Mouse (Mus musculus): ENCODE measurements around the gene Olfr24. TPM values are rescaled to one million over a fixed set of nuclear protein-coding genes. Genes with fewer than 3 reads are reported as not detected.
"Not testable (repeated sequence)": the region's sequence is repeated elsewhere in the genome, so short reads cannot be mapped to it uniquely, and the experiment has no call there.

Gene Olfr24
- polyA plus RNA-seq (2016; fragmentation: Nextera tagmentation; extraction: Ambion mirVana): not detected in 2 replicates

GRCm38 (mm10) chr9:18763896-18764295 lies at the start of gene Olfr24:
Gene Olfr24 (minus strand): TSS chr9:18763996.
- Histone ChIP-seq H3K36me3 (no peaks in the 10 kb centered on the region), H3K27ac (replicated peaks) (no peak within 1 kb of the TSS), H3K9me3 (no peaks in the 10 kb centered on the region), H3K9ac (replicated peaks) (no peak within 1 kb of the TSS), H3K4me3 (no peak within 1 kb of the TSS), H3K27me3 (no peaks in the 10 kb centered on the region), H3K4me1 (no peaks in the 10 kb centered on the region), H3K4me2 (replicated peaks) (no peak within 1 kb of the TSS)
- no peak for ATAC-seq (ENCODE audit: low FRiP score, low read depth)

DNA sequence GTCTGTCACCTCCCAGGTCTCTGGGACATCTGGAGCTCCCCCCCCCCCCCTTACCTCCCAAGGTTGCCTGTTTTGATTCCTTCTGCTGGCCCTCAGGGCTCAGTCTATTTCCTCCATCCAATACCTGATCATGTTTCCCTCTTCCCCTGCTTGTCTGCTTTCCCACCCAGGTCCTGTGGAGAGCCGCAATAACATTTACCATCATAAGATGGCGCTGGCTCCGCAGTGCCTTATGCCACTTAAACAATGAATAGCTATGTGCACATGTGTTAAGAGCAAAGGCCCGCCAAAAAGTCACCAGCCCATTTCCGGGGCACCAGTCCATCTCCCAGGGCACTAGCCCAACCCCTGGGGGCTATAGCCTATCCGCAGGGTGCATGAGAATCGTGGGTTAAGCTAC lies 21.5 kb upstream of the Olfr24 start:
- no peaks in the 10 kb centered on the region for H3K4me1 ChIP-seq
- H3K27me3 ChIP-seq: no peaks in the 10 kb centered on the region
- no peak overlapping the region for H3K27ac ChIP-seq (replicated peaks)
- no peaks in the 10 kb centered on the region for H3K36me3 ChIP-seq
- WGBS: 53% methylated on average over 7 of the region's 7 CpGs
- ATAC-seq (ENCODE audit: low FRiP score, low read depth): no peak
- no peaks in the 10 kb centered on the region for H3K9me3 ChIP-seq
- no peak overlapping the region for H3K9ac ChIP-seq (replicated peaks)
- no peak overlapping the region for H3K4me3 ChIP-seq
- no peak overlapping the region for H3K4me2 ChIP-seq (replicated peaks)

GRCm38 (mm10) chr9:18779476-18779875 lies 15.7 kb upstream of the Olfr24 start:
- Histone ChIP-seq H3K9ac (replicated peaks) (no peak overlapping the region), H3K27me3 (no peaks in the 10 kb centered on the region), H3K4me2 (replicated peaks) (no peak overlapping the region), H3K27ac (replicated peaks) (no peak overlapping the region), H3K4me1 (no peaks in the 10 kb centered on the region), H3K9me3 (no peaks in the 10 kb centered on the region), H3K36me3 (no peaks in the 10 kb centered on the region), H3K4me3 (no peak overlapping the region)
- peak; percentile 73 for ATAC-seq (ENCODE audit: low FRiP score, low read depth)
- WGBS: 66% methylated on average over 24 of the region's 24 CpGs

- 68% methylated on average over 1 of the region's 1 CpGs for WGBS
- H3K9ac ChIP-seq (replicated peaks): no peak overlapping the region
These were observed 15.2 kb upstream of the Olfr24 start for GRCm38 (mm10) chr9:18778981-18779380.

DNA sequence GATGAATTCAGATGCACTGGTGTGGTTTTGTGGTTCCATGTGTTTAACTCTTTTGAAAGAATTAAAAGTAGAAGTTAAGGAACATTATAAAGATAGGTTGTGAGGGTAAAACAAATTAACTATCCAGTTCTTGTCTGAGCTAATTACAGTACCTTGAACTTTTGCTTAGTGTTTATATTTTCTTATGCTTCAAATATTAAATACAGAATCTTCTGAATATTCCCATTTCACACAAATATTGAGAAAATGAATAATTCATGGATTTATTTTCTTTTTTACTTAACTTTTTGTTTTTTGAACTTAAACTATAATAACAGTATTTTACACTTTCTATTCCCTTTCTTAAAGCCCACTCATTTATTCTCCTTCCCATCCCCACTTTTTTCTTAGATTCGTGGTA lies 8.2 kb downstream of the Olfr24 start:
- H3K4me3 ChIP-seq: no peak overlapping the region
- no peaks in the 10 kb centered on the region for H3K9me3 ChIP-seq
- no peak for ATAC-seq (ENCODE audit: low FRiP score, low read depth)
- no peak overlapping the region for H3K9ac ChIP-seq (replicated peaks)
- no peaks in the 10 kb centered on the region for H3K27me3 ChIP-seq
- WGBS: 57% methylated on average over 1 of the region's 1 CpGs
- no peak overlapping the region for H3K4me2 ChIP-seq (replicated peaks)
- no peak overlapping the region for H3K27ac ChIP-seq (replicated peaks)
- H3K4me1 ChIP-seq: no peaks in the 10 kb centered on the region
- H3K36me3 ChIP-seq: no peaks in the 10 kb centered on the region

More at GRCm38 (mm10) chr9:18778981-18779380, 15.2 kb upstream of the Olfr24 start:
- Histone ChIP-seq H3K36me3 (no peaks in the 10 kb centered on the region), H3K4me3 (no peak overlapping the region), H3K4me1 (no peaks in the 10 kb centered on the region), H3K4me2 (replicated peaks) (no peak overlapping the region), H3K27ac (replicated peaks) (no peak overlapping the region), H3K9me3 (no peaks in the 10 kb centered on the region), H3K27me3 (no peaks in the 10 kb centered on the region)
- no peak for ATAC-seq (ENCODE audit: low FRiP score, low read depth)

DNA sequence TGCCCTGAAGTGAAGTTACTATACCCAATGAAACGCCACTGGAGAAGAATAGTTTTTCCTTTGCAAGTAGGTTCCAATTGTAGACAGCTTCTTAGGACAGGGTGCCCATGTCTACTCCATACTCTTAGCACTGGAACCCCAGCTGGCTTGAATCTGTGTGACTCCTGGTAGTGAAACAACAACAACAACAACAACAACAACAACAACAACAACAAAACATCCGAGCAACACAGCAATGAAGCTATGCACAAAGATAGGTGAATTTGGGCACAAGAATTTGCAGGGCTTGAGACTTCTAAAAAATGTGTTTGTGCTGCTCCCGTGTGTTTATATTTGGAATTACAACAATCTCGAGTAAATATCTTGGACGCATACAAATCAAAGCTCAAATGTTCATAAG lies 19.2 kb downstream of the Olfr24 start:
- no peak overlapping the region for H3K27ac ChIP-seq (replicated peaks)
- WGBS: 28% methylated on average over 5 of the region's 5 CpGs
- no peaks in the 10 kb centered on the region for H3K4me1 ChIP-seq
- H3K36me3 ChIP-seq: no peaks in the 10 kb centered on the region
- no peaks in the 10 kb centered on the region for H3K9me3 ChIP-seq
- no peaks in the 10 kb centered on the region for H3K27me3 ChIP-seq
- peak; percentile 66 for ATAC-seq (ENCODE audit: low FRiP score, low read depth)
- no peak overlapping the region for H3K4me3 ChIP-seq
- no peak overlapping the region for H3K9ac ChIP-seq (replicated peaks)
- H3K4me2 ChIP-seq (replicated peaks): no peak overlapping the region

DNA sequence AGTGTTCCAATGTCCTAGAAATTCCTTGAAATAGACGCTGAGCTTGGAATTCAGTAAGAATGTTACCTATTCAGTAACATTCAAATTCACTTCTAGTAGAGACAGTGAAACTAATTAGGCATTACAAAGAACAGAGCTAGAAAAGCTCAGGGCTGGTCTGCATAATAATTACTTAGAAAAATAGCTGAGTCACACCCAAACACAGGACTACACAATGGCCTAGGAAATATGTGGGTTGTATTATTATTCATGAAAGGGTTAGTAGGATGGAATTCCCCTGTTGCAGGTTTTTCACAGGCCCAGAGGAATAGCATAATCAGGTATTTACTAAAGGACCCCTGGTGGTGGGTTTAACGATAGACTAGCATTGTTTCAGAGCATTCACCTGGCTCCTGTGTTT lies 29.6 kb downstream of the Olfr24 start:
- not testable (repeated sequence) for H3K4me1 ChIP-seq; H3K9me3 ChIP-seq; H3K27ac ChIP-seq (replicated peaks); H3K36me3 ChIP-seq; H3K27me3 ChIP-seq; H3K9ac ChIP-seq (replicated peaks); H3K4me2 ChIP-seq (replicated peaks); ATAC-seq (ENCODE audit: low FRiP score, low read depth); H3K4me3 ChIP-seq
- 65% methylated on average over 2 of the region's 2 CpGs for WGBS

DNA sequence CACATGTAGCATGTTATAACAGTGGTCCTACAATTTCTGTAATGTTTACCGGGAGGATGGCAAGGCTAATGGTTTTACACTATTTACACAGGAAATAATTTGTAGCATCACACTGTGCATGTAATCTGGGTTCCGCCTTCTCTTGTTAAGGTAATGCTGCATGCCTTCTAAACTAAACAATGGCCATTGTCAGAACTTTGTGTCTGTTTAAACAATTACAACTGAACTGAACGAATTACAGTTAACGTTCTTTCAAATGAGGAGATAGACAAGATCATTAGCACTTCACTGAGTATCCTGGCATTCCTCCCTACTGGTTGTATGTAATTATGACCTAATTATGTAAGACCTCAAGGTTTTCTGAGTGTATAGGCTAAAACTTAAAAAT lies 41.1 kb downstream of the Olfr24 start:
- no peak overlapping the region for H3K4me3 ChIP-seq
- 38% methylated on average over 4 of the region's 4 CpGs for WGBS
- no peaks in the 10 kb centered on the region for H3K36me3 ChIP-seq
- no peak overlapping the region for H3K9ac ChIP-seq (replicated peaks)
- no peak overlapping the region for H3K4me2 ChIP-seq (replicated peaks)
- no peak for ATAC-seq (ENCODE audit: low FRiP score, low read depth)
- H3K9me3 ChIP-seq: no peaks in the 10 kb centered on the region
- no peaks in the 10 kb centered on the region for H3K27me3 ChIP-seq
- H3K4me1 ChIP-seq: peaks cover 8% of the 10 kb centered on the region; the same call in 1 of the 2 replicates
- H3K27ac ChIP-seq (replicated peaks): no peak overlapping the region

- peaks cover 8% of the 10 kb centered on the region; the same call in 1 of the 2 replicates for H3K4me1 ChIP-seq
- H3K9ac ChIP-seq (replicated peaks): no peak overlapping the region
- peak; percentile 76 for ATAC-seq (ENCODE audit: low FRiP score, low read depth)
- H3K36me3 ChIP-seq: no peaks in the 10 kb centered on the region
- 19% methylated on average over 6 of the region's 6 CpGs for WGBS
- no peak overlapping the region for H3K27ac ChIP-seq (replicated peaks)
- no peaks in the 10 kb centered on the region for H3K27me3 ChIP-seq
- no peaks in the 10 kb centered on the region for H3K9me3 ChIP-seq
- H3K4me3 ChIP-seq: no peak overlapping the region
- no peak overlapping the region for H3K4me2 ChIP-seq (replicated peaks)
These were observed 41.7 kb downstream of the Olfr24 start for GRCm38 (mm10) chr9:18721931-18722711.

GRCm38 (mm10) chr9:18721011-18721410 lies 42.8 kb downstream of the Olfr24 start:
- Histone ChIP-seq H3K4me3 (no peak overlapping the region), H3K9ac (replicated peaks) (no peak overlapping the region), H3K9me3 (no peaks in the 10 kb centered on the region), H3K36me3 (no peaks in the 10 kb centered on the region), H3K27ac (replicated peaks) (0 out of 2 replicates have a peak overlapping the region, but pooled peaks have one; percentile 35), H3K27me3 (no peaks in the 10 kb centered on the region), H3K4me1 (peaks cover 8% of the 10 kb centered on the region; the same call in 1 of the 2 replicates), H3K4me2 (replicated peaks) (no peak overlapping the region)
- 15% methylated on average over 2 of the region's 2 CpGs for WGBS
- ATAC-seq (ENCODE audit: low FRiP score, low read depth): peak; percentile 45; the same call in 1 of the 2 replicates

- Histone ChIP-seq H3K4me2 (replicated peaks) (no peak overlapping the region), H3K9me3 (no peaks in the 10 kb centered on the region), H3K36me3 (no peaks in the 10 kb centered on the region), H3K27ac (replicated peaks) (no peak overlapping the region), H3K4me1 (no peaks in the 10 kb centered on the region), H3K4me3 (no peak overlapping the region), H3K9ac (replicated peaks) (no peak overlapping the region), H3K27me3 (no peaks in the 10 kb centered on the region)
- ATAC-seq (ENCODE audit: low FRiP score, low read depth): no peak
These were observed 58.2 kb downstream of the Olfr24 start for GRCm38 (mm10) chr9:18705628-18706027.
